Mouse (Mus musculus): ENCODE measurements around the gene Slc25a26. TPM values are rescaled to one million over a fixed set of nuclear protein-coding genes. Genes with fewer than 3 reads are reported as not detected.
A peak's percentile ranks its signal among the peaks of the same experiment; 100 is the strongest.

Slc25a26 gene
- total RNA-seq, 2 experiments from 2014 or later, result 14.0 to 16.1 TPM

DNA sequence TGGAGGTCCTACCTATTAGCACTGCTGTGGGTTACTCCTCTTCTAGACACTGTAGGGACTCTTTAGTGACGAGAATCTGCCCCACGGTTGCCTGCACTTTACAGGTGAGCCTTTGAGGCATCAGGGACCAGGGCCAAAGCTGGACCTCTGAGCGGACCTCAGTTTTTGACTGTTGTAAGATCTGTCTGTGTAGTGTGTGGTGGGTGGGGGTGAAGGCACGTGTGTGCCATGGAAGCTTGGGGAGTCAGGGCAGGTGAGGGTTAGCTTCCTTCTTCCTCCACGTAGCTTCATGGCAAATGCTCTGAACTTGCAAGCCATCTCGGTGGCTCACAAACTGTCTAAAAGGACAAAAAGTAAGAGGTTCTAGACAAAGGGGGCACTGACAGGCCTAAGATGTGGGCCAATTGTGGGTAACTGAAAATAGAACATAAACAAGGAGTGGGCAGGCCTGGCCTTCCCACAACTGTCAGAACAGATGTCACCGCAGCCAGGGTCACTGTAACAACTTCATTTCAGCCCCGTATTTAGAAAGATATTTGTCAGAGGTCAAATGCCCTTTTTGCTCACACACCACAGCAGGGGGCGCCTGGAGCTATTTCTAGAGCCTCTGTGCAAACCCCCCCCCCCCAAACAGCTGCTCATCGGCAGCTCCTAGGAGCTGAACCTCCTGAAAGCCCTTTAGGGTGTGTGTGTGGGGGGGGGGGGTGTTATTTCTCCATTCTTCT lies 96.8 kb downstream of the Slc25a26 start:
- no peak for DNase-seq (ENCODE audit: low spot score in 2 of 2)

DNA sequence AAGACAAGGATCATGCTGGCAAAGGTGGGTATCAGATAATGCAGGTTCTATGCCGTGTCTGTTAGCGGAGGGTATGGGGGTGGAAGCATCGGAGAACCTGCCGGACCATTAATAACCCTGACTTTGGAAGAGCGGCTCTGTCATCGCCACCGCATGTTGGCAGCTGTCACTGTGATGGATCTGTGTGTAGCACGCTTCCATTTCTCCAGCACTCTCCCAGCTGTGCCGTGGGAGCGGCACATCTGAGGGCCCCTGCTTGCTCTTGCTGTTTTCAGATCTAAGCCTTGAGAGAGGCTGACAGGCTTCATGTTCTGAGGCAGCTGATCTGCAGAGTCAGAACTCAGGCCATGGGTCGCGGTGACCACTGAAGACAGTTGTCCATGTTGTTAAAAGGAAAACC lies 98.3 kb downstream of the Slc25a26 start:
- DNase-seq (ENCODE audit: low spot score in 2 of 2), result no peak

DNA sequence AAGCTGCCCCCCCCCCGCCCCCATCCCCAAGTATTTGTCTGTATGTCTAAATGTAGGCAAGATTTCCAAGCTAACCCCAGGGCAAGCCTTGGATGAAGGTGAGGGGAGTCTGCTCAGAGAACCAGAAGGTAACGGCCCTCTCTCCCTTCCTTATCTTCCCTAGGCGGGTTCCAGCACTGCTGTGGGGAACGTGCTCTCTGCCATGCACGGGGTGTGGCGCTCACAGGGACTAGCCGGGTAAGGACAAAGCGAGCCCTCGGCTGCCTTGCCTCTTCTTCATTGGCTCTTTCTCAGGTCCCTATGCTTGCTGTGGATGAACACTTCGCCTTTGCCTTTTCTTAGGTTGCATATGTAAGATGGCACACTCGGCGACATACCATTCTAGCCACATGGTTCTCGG lies 98.9 kb downstream of the Slc25a26 start:
- DNase-seq (ENCODE audit: low spot score in 2 of 2), result no peak

DNA sequence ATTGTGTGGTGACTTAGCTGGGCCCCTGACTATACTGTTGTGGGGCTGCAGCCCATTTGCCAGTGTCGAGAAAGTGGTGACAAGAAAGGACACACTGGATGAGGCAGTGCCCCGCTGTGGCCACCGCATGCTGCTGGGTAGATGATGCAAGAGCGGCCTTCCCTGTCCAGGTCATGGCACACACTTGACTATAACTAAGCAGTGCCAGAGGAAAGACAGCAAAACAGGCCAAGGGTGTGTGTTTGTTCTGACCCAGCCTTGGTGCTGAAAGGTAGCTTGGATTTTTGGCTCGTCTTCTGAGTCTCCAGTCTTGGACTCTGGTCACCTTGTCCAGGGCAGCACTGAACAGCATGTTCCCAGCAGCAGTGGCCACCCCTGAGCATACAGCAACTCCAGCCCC lies 101.0 kb downstream of the Slc25a26 start:
- DNase-seq (ENCODE audit: low spot score in 2 of 2), result peak in 1 of 2 experiments; percentile 28

DNA sequence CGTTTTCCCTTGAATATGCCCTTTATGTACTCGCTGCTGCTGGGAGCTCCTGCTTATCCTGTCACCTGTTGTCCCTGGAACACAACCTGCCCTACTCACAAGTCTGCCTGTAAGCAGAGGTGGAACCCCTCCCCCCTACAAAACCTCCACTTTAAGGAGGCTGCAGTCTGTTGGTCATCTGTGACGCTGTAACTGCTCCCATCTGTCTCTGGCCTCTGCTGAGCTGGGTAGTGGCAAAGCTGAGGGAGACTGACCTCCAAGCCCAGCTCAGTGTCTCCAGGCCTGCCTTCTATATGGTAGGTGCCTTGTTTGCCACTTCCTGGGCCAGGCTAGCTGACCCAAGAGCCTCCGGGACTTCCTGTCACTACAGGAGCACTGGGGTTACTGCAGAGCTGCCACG lies 101.7 kb downstream of the Slc25a26 start:
- no peak for DNase-seq (ENCODE audit: low spot score in 2 of 2)

DNA sequence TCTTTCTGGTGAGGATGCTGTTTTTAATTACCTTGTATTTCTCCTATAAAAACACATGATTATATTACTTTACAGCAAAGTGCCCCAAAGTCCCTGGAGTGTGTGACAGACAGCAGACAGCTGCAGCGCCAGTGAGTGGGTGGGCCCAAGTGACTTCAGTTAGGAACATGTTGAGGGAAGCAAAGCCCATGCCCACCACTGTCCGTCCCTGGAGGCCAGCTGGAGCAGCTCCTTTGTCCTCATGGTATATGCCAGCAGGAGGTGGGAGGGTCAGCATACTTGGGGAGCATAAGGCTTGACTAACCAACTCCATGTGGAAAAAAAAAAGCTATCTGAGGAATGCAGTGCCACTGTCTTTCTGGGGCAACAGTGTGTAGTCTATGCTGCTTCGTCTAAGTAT lies 103.9 kb downstream of the Slc25a26 start:
- DNase-seq (ENCODE audit: low spot score in 2 of 2), result no peak

DNA sequence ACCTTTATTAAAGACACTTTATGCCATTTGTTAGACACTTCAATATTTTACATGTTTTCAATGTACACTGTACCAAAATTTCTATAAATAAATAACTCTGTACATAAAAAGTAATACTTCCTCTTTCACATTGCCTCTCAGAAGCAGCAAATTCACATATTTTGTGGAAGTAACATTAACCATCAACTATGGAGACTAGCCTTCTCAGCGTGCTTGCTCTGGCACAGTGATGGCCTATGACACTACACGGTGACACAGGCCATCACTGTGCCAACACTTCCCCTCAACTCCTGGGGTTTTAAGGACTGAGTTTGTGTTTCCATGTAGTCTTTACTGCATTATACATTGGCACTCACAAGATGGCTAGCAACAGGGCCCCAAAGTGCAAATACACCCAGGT lies 104.4 kb downstream of the Slc25a26 start:
- DNase-seq (ENCODE audit: low spot score in 2 of 2), result no peak

DNA sequence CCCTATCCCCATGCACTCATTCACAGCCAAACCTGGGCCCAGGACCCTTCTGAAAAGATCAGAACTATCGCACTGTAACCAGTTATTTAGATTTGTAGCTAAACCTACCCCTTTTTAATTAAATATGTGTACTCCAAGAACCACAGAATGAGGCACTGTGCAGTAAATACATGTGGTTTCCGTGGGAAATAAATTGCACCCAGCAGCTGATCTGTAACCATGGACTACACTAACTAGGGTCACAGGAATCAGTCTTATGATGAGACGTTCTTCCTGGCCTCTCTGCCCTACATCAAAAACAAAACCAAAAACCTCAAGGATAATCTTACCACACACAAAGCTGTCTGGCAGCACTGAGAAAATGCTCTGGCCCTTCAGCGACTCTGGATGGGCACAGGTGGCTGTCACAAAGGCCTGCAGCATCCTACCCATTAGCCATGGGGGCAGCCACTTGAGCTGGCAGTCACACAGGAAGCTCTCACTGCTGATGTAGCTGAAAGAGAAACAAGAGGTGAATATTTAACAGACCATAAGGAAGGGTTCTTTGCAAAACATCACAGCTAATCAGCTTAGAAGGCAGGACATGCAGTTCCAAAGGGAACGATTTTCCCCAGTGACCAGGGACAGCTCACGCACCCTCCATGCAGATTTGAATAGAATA lies 113.2 kb downstream of the Slc25a26 start:
- no peak for DNase-seq (ENCODE audit: low spot score in 2 of 2)

DNA sequence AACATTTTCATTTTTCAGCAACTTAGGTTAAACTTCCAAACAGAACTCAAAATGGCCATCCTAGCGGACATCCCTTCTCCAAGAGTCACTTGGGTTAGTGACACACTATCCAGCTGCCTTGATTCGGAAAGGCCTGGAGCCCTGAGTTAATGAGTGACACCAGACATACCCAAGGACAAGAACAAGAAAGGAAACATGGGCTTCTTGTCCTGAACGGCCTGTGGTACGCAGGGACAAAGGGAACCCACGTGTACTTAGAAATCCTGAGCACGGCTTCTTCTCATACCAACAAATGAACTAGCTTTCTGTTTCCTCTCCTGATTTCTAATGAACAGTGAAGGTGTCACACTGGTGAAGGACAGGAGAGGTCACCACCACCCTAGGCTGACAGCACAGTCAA lies 114.2 kb downstream of the Slc25a26 start:
- DNase-seq (ENCODE audit: low spot score in 2 of 2), result no peak

DNA sequence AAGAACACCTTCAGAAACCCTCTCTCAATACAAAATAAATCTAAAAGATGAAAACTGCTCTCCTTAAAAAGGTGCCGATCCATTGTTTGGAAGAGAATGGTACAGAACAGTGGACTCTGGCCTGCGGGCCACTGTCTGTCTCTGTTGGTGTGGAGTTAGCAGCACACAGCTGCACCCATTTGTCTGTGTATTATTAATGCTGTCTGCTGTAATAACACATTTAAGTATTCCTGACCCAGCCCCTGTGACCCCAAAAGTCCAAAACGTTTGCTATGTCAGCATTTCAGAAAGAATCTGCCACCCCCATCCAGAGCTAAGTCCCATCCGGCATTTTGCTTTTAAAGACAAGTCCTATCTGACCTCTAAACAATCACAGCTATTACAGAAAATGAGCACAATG lies 115.8 kb downstream of the Slc25a26 start:
- no peak for DNase-seq (ENCODE audit: low spot score in 2 of 2)

DNA sequence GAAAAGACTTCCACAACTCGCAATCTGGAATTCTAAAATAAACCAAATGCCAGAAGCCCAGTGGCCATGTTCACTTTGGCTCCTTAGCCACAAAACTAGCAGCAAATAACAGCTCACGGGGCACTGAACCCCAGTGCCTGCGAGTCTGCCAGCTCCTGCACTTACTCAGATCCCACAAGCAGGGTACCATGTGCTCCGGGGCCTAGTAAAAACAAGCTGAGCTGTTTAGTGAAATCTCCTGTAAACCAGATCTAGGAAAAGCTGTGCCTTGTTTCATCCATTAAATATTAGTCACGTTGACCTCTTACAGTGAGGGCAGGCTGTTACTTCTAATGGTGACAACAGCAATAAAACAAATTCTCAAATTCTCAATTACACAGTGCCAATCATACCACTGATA lies 118.5 kb downstream of the Slc25a26 start:
- DNase-seq (ENCODE audit: low spot score in 2 of 2), result no peak

DNA sequence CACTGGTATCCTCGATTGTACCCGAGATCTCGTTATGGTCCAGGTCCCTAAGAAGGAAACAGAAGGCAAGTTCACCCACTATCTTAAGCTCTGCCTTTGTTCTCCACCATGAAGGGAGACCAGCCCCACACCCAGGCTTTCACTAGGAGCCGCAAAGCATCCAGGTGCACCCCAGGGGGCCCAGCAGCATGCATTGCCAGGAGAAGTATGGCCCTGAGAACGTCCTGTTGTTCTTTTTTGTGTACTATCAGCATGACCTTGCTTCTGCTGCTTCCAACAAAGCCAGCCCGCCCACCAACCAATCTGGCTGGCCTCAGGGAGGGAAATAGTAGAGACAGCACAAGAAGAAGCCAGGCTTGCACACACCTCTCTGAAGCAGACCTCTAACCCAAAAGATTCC lies 120.2 kb downstream of the Slc25a26 start:
- no peak for DNase-seq (ENCODE audit: low spot score in 2 of 2)

DNA sequence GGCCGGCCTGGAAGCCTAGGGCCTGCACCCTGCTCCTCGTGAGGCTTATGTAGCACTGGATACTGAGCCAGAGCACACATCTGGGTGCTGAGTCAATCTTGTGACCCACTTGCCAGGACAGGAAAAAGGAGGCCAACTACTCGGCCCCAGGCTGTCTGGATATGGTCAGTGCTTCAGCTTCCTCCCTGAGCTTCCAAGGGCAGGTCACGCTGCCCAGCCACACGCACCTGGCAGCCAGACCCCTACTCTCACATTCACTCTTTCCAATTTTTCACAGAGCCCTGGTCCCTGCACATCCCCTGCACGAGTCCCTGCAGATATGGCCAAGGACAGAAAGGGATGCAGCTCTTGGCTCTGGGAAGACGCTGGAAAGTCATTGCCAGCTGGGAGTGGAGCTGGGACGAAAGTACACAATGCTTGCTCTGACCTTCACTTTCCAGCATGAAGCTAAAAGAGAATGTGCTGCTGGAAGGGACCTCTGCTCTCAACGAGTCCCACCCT lies 120.7 kb downstream of the Slc25a26 start:
- no peak for DNase-seq (ENCODE audit: low spot score in 2 of 2)

DNA sequence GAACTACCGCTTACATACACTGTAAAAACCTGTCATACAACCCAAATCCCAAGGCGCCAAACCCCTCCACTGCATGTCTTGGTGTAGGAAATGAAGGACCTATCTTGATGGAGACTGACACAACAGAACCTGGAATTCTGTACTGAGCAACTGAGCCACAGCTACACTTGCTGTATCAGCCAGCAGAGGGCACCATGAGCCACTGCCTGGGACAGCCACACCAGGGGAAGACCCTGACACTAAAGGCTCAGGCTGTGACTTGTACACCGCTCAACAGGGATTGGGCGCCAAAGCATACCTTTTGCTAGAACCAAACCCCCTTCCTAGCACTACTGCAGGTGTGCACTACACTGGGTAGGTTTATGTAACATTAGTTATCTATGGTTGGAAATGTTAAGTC lies 122.9 kb downstream of the Slc25a26 start:
- DNase-seq (ENCODE audit: low spot score in 2 of 2), result peak; percentile 50 to 76

DNA sequence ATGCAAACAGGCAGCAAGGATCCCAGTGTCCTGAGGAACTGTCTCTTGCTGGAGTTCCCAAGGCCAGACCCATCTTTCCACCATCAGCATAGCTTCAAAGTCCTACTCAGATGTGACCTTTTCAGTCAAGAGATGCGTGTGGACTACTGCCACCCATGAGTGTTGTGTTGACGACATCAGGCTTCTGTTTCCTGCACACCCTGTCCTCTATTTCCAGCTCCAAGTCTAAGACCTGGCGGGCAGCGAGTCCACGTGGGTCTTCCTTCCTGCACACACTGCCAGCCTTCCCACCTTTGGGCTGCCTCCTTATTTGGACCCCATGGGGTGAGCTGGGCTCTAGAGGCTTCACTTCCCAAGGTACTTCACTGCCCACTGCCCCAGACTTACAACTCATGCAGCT lies 124.4 kb downstream of the Slc25a26 start:
- no peak for DNase-seq (ENCODE audit: low spot score in 2 of 2)

DNA sequence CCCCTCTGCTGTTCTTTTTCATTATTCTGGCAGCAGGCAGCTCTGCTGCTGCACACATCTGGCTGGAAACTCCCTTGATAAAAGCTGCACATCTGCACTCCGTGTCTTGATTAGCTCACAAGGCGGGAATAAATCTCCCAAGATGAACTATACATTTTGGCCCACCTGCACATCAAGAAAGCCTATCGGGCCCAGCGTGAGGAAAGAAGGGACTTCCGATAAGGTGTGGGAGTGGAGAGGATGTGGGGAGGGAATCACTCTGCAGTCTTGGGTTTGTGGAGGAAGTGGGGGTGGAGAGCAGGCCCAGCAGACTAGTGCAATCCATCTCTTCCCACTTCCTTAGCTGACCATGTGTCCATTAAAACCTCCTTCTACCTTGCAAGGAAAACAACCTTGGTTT lies 125.8 kb downstream of the Slc25a26 start:
- DNase-seq (ENCODE audit: low spot score in 2 of 2), result no peak

DNA sequence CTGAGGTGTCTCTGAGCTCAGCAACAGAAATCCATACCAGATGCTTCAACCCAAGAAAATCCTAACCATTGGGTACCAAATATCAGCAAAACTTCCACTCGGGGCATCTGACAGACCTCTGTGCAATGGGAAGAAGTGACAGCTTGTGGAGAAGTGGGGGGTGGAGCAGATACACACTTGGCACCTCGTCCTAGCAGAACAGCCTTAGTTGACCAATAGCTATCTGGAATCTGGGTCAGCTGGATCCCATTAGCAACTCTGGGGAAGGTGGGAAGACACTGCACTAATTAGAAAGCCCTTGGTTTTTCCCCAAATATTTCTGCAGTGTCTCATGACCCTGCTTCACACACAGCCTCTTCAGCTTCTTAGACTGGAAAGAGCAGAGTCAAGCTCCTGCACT lies 126.7 kb downstream of the Slc25a26 start:
- no peak for DNase-seq (ENCODE audit: low spot score in 2 of 2)

DNA sequence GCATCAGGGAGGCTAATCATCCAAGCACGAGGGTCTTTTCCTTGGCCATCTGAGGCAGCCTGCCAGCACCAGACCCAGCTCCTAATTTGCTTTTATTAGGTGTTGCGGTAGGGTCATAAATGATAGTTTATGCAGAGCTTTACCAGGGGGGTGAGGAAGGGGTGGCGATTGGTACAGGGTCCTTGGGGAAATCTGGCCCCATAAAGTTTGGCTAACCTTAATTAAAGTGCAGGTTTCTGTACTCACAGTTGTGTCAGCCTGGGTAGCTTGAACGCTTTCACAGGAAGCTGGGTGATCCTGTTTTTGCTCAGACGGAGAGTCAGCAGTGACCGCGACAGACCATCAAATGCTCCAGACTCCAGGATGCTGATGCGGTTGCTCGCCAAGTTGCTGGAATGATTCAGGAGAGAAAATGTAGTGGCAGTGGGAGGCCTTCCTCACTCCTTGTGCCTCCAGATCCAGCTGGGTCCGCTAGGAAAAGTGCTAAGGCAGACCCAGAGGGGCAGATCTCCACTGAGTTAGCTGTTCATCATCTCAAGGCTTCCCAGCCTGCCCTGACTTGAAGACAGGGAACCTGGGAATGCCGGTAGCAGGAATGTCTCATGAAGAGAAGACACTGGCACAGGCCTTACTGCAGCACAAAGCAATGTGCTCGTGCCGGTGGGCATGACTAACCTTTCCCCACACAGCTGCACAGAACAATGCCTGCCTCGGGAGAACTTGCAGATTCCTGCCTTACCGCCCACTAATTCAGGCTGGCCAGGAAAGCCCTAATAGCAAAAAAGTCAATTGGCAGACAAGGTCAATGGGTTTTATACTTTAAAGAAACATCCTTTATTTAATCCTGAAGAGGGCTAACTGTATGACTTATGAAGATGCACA lies 127.8 kb downstream of the Slc25a26 start:
- DNase-seq (ENCODE audit: low spot score in 2 of 2), result no peak

DNA sequence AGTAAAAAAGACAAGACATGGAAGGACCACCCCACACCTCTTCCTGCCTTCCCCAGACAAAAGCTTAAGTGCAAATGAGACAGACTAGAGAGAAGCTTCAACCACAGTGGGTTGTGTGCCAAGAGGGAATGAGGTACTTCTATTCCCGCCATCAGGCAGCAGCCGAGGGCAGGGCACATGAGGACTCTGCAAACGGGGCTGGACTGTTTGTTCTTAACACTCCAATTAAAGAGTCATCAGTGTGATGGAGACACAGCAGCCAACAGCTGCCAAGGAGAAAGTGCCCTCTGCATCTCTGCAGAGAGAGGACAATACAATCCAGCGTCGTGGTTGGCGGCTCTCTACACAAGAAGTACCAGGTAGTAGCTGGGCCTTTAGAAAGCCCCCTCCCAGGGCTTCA lies 128.7 kb downstream of the Slc25a26 start:
- DNase-seq (ENCODE audit: low spot score in 2 of 2), result no peak

DNA sequence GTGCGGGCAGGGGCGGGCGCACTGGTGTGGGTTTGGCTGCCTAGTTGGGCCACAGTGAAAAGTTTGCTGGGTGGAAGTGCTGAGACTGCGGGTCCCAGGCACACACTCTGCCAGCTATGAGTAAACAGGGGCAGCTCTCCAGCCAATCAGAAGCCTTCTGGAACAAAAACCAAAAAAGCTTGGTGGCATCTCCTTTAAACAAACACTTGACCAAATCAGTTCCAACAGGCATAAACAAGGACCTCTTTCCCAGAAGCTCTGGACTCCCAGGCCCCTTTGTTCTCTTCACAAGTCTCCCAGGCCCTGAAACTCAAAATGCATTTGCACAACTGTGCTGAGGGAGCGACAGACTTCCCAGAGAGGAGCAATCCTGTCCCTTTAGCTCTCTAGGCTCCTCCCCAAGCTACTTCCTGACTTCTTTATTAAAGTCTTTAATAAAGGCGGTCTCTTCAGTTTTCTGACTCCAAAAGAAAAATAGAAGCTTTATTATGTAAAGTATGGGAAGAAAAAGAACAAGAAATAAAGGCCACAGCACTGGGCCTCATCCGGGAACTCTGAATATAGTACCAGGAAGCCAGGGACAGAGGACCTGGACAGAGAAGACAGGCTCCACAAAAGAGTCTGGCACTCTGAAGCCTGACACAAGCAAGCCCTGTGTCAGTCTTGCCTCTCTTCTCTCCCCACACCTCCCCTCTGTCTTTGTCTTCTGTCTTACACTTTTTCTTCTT lies 131.1 kb downstream of the Slc25a26 start:
- DNase-seq (ENCODE audit: low spot score in 2 of 2), result peak in 1 of 2 experiments; percentile 67

DNA sequence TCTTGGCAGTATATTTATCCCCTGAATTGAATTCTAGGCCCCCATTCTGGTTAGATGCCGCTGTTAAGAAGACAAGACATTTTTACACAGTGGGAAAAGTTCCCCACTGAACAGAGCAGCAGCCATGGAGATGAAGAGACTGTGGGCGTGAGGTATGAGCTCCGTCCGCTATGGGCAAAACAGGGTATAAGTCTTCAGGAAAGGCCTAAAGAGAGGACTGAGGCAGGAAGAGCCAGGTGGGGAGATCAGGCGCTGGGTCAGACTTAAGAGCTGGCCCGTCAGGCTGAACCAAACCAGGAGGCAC lies 131.6 kb downstream of the Slc25a26 start:
- DNase-seq (ENCODE audit: low spot score in 2 of 2), result no peak

Data from layer of hippocampus, postnatal 14 days (tissue).